Mouse (Mus musculus) heart, postnatal 4 days (tissue): Measurements from ENCODE around the gene Lrmda. TPM values are rescaled to one million over a fixed set of nuclear protein-coding genes. Genes with fewer than 3 reads are reported as not detected.

ENCODE experiments used
- DNase-seq: peaks from one replicate; pipeline ENCODE4 v3.0.0; 2021
- total RNA-seq, 2 experiments: library from RNA; stranded (reverse); gene quantifications; 2 replicates each; pipeline ENCODE4 v1.2.3; 2021

Lrmda gene
- total RNA-seq, 2 experiments from 2014 or later = 0.68 to 1.5 TPM

DNA sequence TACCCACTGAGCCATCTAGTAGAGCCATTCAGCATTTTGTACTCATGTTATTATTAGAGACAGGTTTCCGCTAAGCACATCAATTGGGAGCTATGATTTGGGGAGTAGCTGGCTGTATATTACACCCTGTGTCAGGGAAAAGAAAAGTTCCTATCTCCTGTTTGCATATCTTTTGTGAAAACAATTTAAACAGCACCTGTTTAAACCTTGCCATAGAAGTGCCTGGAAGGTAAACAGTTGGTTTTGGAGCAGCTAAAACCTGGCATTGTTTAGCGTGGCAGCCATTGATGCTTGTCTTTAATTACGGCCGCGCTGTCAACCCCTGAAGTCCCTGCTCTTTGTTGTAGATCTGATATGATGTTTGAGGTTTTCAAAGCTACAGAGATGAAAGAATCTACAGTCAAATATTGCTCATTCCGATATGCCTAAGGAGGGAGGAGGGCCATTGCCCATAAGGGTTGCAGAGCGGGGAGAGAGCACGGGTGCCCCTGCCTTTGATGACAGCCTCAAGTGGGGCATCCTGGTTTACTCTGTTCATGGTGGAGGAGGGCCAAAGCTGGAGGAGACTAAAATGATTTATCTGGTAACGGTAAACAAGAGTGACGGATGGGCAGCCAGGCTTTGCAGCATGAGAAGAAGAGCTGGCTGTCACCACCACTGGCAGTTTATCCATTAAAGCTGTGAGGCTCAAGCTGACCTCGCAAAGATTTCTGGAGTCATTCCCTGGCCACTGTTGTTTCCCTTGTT is 306.9 kb downstream of the Lrmda start:
- peak; percentile 16 for DNase-seq

- DNase-seq = no peak
Measured at GRCm38 (mm10) chr14:22329191-22329590, 309.7 kb downstream of the Lrmda start.

DNA sequence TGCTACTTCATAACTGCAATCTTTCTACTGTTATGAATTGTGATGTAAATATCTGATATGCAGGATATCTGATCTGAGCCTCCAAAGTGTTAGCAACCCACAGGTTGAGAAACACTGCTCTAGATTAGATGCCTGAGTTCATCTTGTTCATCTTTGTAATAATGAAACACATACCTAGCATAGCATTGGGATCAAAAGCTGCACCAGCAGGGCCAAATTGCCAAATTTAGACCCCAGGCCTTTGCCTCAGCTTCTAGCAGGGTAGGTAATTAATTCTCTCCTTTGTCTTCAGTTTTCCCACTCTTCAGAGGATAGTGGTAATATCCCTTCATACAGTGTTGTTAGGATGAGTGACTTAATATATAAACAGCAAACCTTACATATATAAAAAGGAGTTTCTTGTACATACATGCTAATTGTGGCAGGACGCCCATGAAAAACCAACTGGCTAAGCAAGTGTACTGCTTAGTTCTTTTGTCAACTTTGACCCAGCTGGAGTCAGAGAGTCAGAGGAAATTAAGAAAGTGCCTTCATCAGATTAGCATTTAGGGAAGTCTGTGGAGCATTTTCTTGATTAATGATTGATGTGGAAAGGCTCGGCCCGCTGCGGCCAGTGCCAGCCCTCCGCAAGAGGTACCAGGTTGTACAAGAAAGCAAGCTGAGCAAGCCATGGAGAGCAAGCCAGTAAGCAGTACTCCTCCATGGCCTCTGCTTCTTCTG is 315.7 kb downstream of the Lrmda start:
- no peak for DNase-seq

DNA sequence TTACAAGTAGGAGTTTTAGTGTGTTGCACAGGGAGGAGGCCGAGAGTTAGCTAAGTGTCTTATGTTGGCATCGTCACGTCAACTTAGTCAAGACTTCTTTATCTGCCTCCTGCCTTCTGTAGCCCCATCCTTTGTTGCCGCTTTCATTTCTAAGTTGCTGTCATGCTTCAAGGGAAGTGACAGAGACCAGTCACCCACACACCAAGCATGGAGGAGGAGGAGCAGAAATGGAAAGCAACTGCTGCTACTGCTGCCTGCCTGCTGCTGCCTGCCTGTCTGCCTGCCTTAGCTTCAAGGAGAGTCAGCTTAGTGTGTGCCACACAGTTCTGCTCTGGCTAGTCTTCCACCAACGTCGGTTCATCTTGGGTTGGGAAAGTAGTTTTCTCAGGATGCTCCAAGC is 319.7 kb downstream of the Lrmda start:
- DNase-seq = no peak

DNA sequence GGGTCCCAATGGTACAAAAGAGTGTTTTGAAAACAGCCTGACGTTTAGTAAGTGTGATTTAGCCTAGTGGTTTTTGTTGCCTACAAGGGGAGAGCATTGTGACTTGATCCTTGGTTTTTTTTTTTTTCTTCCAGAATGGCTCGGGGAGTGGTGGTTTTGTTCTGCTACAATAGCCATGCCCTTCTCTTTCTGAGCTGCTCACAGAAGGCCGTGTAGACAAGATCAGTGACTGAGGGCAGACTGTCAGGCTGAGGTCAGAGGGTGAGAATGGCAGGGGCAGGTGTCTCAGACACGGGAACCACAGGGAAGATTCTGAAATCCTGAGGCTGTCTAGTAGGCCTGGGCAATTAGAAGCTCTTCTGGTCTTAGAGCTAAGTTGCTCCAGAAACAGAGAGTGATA is 323.8 kb downstream of the Lrmda start:
- no peak for DNase-seq

DNA sequence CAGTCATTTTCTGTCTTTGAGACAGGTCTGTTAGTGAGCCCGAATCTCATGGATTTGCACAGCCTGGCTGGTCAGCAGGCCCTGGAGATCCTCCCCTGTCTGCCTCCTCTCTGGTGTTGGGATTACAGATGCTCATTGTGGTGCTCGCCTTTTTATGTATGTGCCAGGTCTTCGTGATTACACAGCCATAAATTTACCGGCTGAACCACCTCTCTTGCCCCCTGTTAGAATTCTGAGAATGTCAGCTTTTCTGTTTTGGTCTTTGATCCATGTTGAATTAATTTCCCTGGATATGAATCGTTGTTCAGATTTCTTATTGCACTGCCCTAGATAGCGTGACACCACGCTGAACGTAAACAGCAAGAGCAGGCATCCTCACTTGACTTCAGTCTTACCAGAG is 325.7 kb downstream of the Lrmda start:
- no peak for DNase-seq

- DNase-seq = no peak
Measured at GRCm38 (mm10) chr14:22353626-22354025, 334.1 kb downstream of the Lrmda start.

DNA sequence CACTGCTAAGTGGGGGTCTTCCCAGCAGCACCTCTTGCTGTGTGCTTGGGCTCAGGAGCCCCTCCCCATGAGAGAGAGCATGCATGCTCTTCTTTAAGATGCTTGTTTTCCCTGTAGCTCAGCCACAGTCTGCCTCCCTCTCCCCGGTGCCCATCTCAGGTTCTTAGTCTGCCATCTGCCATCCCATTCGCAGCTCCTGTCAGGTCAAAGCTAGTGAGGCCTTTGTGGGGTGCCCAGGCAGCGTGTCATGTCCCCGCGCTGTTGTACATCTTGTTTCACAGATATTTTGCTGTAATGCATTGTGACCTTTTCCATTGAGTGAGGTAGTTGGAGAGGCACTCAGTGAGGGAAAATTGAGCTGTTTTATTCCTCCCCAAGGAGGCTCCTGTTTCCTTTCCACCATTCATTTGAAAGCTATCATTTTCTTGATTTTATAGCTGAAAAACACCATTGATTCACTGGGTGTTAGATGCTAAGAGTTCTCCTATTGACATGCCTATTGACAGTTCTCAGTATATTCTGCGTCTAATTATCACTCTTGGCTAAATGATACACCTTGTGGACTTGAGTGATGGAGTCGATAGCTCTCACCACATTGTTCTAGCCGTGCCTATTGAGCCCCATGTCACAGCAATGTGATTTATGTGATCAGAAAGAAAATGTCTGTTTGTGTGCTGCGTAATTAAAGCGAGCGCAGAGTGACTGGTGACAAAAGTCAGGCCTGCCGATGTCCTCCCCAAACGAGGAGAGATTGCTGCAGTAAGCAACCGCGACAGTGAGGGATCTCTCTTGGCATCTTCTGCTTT is 335.5 kb downstream of the Lrmda start:
- no peak for DNase-seq

DNA sequence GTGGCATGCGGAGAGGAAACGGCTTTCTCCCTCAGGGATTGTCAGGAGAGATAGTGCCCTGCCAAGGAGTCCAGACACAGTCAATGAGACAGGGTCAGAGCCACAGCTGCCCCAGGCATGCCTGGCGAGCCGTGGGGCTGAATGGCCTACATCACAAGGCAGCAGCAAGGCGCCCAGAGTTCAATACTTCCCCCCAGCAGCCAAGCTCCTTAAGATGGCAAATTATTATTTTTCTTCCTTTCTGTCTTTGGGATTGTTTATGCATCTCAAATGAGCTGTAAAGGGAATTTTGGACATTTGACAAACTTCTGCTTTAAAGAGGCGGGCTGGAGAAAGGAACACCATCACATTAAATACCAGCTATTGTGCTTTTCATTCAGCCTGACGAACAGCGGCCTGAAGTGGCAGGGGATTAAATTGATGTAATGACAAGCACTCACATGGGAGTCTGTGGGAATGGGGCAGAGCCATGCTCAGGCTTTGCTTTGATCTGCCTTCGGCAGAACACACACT is 338.5 kb downstream of the Lrmda start:
- no peak for DNase-seq

- DNase-seq = no peak
Measured at GRCm38 (mm10) chr14:22364010-22364748, 344.7 kb downstream of the Lrmda start.

- no peak for DNase-seq
Measured at GRCm38 (mm10) chr14:22364771-22365355, 345.4 kb downstream of the Lrmda start.

DNA sequence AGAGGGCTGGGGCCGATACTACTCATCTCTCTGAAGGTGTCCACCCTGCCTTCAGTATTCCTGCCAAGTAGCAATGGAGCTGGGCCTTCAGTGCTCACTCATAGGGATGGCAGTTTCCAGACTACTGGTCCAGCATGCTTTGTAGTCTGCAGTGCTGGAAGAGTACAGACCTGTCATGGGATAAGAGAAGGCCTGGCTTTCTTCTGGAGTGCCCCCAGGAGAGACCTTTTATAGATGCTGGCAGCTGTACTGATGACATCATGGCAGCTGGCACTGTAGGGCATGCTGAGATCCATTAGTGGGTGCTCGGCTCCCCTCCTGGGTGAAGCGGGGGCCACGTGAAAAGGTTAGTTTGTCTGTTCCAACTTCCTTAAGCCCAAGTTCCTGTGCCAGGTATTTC is 348.1 kb downstream of the Lrmda start:
- peak; percentile 27 for DNase-seq

DNA sequence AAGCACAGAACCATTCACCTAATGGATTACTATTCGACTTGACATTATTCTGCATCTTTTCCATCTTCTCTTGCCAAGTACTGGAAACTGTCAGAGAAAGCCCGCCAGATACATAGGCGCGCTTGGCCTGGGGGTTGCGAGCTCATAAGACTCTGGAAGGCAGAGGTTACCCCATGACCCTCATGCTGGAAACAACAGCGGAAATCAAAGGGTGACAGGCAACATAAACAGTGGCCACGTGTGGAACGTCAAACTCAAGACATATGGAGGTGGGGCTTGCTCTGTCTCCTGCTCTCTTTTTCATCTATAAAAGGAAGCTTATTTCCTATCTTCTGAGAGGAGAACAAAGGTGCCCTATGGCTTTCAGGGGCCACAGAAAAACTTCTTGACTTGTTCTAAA is 351.6 kb downstream of the Lrmda start:
- DNase-seq = no peak

DNA sequence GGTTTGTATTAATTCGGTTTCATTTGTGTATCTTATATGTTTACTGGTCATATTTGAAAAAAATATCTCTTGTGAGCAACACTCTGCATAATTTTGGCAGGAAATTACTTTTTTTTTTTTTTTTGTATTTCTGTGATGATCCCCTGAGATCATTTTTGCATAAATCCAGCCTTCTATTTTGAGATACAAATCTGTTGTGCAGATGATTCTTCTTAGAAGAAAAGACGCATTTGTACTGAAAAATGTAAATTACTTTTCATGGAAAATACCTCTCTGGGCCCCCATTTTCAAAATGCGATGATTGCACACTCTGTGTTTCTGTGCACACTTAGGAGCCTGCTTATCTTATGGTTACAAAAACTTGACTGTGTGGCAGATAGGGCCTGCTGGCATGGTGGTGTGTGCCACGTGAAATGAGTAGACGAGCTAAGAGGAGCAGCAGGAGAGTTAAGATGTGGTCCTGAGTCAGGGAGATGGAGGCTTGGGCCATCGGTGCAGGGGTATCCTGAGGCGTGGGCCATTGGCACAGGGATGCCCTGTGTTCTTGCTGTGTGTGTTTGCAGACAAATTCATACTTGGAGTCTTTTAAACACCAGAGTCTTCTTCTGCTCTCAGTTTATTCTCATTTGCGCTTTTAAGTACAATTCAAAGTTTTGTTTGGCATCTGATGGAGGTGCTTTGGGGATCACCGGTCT is 353.3 kb downstream of the Lrmda start:
- DNase-seq = no peak

- DNase-seq = no peak
Measured at GRCm38 (mm10) chr14:22373361-22373745, 353.8 kb downstream of the Lrmda start.

GRCm38 (mm10) chr14:22377148-22377547 is 357.6 kb downstream of the Lrmda start:
- DNase-seq = no peak

DNA sequence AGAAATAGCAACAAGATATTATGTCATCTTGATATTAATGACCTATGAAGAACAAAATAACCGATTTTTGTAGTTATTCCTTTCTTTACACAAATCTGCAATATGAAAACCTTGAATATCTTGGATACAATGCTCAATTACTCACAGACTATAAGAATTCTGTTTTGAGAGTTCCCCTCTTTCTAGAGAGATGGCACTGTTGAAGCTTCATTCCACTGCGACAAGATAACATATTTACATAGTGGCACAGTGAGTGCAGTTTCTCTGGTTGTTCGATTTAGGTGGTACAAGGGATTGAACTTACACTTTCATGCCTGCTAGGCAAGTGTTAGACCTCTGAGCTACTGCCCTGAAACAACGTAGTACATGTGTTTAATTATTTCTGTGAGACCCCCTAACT is 362.6 kb downstream of the Lrmda start:
- DNase-seq = no peak

GRCm38 (mm10) chr14:22393616-22394015 is 374.1 kb downstream of the Lrmda start:
- no peak for DNase-seq

DNA sequence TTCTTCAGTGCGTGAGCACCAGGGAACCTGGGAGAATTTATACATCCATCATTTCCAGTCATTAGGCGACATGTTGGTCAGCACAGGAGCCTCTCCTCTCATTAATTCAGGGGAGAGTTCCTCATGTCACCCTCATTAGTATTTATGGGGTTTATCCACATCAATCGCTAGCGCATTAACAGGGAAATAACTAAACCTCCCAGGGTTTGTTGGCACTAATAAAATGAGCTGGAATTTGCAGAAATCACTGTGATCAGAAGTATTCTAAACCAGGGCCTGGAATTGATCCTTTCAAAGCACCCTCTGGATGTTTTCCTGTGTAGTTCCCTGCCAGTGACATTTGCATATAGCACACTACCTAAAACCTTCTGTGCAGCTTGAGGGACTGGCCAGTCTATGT is 382.9 kb downstream of the Lrmda start:
- DNase-seq = no peak

GRCm38 (mm10) chr14:22406623-22407022 is 387.1 kb downstream of the Lrmda start:
- DNase-seq = peak; percentile 37

DNA sequence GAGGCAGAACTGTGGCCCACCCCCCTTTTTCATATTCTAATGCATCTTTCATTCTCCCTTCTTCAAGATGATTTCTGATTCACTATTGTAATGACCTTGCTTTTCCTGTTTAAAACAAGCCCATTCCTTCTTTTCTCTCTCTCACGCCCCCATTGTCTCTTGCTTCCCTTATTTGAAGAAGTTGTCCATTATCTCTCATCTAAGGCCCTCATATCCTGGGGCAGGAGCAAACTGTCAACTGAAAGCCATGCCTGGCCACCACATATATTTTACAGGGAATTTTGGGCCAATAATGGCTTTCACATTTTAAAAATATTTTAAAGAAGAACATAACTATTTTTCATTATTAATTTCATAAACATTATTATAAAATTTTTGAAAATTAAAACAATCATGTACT is 391.3 kb downstream of the Lrmda start:
- no peak for DNase-seq
